Mouse (Mus musculus) liver, embryonic 14.5 days (tissue): ENCODE measurements around the gene Bcas1.

ENCODE experiments used
- CTCF ChIP-seq: IDR thresholded peaks from 2 replicates; pipeline ENCODE4 v1.5.1; 2016; ENCODE audit warnings: antibody characterized with exemption, low read depth, control low read depth
- EP300 ChIP-seq: IDR thresholded peaks from 2 replicates; pipeline ENCODE4 v1.6.1; 2016; ENCODE audit warnings: antibody characterized with exemption, low read depth

DNA sequence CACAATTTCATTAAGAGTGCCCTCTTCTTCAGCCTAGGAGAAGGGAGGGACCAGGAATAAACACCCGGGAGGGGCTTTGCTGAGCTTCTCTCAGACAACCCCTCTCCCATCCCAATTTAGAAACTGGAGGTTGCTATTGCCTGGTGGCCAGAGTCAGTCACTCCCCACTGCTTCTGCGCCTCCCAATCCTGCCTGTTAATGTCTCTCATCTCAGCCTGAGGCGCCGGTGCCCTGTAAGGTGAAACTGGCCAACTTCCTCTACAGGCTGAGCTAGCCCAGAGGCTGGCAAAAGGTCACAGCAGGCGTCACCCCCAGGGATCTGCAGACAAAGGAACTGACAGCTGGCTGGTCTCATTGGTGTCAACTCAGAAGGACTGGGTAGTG lies 82.2 kb downstream of the Bcas1 start:
- no peak for TF ChIP-seq EP300
- TF ChIP-seq CTCF, result no peak
